Comparison of ENCODE assay signal across 9 mouse cellular contexts in the genomic region with DNA sequence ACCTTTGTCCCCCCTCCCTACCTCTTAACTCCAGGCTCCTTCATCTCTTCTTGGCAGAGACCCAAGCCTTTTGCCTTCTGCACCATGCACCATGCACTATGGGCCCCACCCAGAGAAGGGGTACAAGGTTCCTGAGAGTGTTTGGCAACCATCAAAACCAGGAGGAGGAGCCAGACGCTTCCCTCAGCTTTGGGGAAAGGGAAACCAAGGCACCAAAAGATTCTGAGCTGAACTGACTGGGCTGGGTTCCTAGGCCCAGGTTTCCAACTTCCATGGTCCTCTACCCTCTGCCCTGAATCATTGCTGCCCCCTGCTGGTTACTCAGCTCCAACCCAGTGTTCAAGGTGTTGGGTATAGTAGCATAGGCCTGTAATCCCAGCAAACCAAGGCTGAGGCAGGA. TPM values are rescaled to one million over a fixed set of nuclear protein-coding genes. Genes with fewer than 3 reads are reported as not detected.
DNase-seq lines count a peak whose midpoint lies in the region; ATAC-seq lines count a peak whose summit lies in the region.
"Had no signal": no experiment of that assay in that cellular context is flagged by ENCODE, and none has a peak within 500 bp of the region (broad histone marks: within the 10 kb centered on the region; RNA-seq: fewer than 3 reads in every experiment).

No protein-coding gene starts in this region.

- H3K36me3 ChIP-seq in hindbrain, embryonic 12.5 days, result peaks cover 22% of the 10 kb centered on the region

- no peaks in the 10 kb centered on the region for H3K9me3 ChIP-seq in hindbrain, embryonic 12.5 days (replicated peaks)
- H3K9me3 ChIP-seq: megakaryocyte, embryonic 14.5 days had no signal

- H3K4me3 ChIP-seq in hindbrain, embryonic 12.5 days, result no peak overlapping the region
- H3K4me3 ChIP-seq: megakaryocyte, embryonic 14.5 days had no signal

- peak; percentile 52 for DNase-seq in layer of hippocampus, adult 11-12 months (ENCODE audit: low spot score)
- no peak for DNase-seq in layer of hippocampus, adult 9-10 months (ENCODE audit: low spot score)
- peak; percentile 81 for DNase-seq in ES-CJ7 (ENCODE audit: low read depth, low spot score)
- peak; percentile 77 for DNase-seq in adrenal gland, postnatal 25 days
- DNase-seq in heart, adult 8-10 months (ENCODE audit: low spot score), result peak; percentile 78
- DNase-seq in liver, result peak; percentile 85

- ATAC-seq in neutrophil, adult 5-6 weeks (ENCODE audit: extremely low read depth, insufficient number of reproducible peaks, low FRiP score, poor library complexity, severe bottlenecking), result peak; percentile 72
- no peak for ATAC-seq in hindbrain, embryonic 12.5 days (ENCODE audit: low FRiP score)

- WGBS in hindbrain, embryonic 12.5 days, result 53% methylated on average over 1 of the region's 1 CpGs

- no peak overlapping the region for H3K4me2 ChIP-seq in hindbrain, embryonic 12.5 days (replicated peaks)

- no peaks in the 10 kb centered on the region for H3K27me3 ChIP-seq in hindbrain, embryonic 12.5 days

- no peak overlapping the region for H3K27ac ChIP-seq in hindbrain, embryonic 12.5 days

- H3K4me1 ChIP-seq in hindbrain, embryonic 12.5 days, result no peaks in the 10 kb centered on the region

- H3K9ac ChIP-seq in hindbrain, embryonic 12.5 days, result no peak overlapping the region

RNA-seq across cellular contexts. Expression of a gene that starts 4.3 kb away (rescaled TPM):
- 8.8 and 9.4 TPM in 2 replicates for total RNA-seq in adrenal gland, postnatal 25 days (2021)
- total RNA-seq in heart, adult 8-10 months (2022), result 1 to 10 TPM; 5.1 to 8.7 (median 8.0) TPM
- total RNA-seq in neutrophil, adult 5-6 weeks (2017), result 1.2 and 3.0 TPM in 2 replicates
- polyA plus RNA-seq in hindbrain, embryonic 12.5 days (2016; fragmentation: Nextera tagmentation; extraction: Ambion mirVana), result 0.25 and 0.28 TPM in 2 replicates

RNA-seq across cellular contexts. Expression of a gene that starts 16.1 kb away (rescaled TPM):
- total RNA-seq in adrenal gland, postnatal 25 days (2021), result 66.7 and 90.3 TPM in 2 replicates
- total RNA-seq in heart, adult 8-10 months (2022), result 10 to 100 TPM; 28.8 to 35.8 (median 34.9) TPM
- total RNA-seq in neutrophil, adult 5-6 weeks (2017), result 76.2 TPM in 2 replicates
- polyA plus RNA-seq in hindbrain, embryonic 12.5 days (2016; fragmentation: Nextera tagmentation; extraction: Ambion mirVana), result 43.3 and 44.7 TPM in 2 replicates

RNA-seq across cellular contexts. Expression of a gene that starts 17.1 kb away (rescaled TPM):
- total RNA-seq in adrenal gland, postnatal 25 days (2021), result 74.8 and 85.9 TPM in 2 replicates
- 10 to 100 TPM; 65.8 to 76.4 (median 71.6) TPM for total RNA-seq in heart, adult 8-10 months (2022)
- 30.1 and 31.9 TPM in 2 replicates for total RNA-seq in neutrophil, adult 5-6 weeks (2017)
- polyA plus RNA-seq in hindbrain, embryonic 12.5 days (2016; fragmentation: Nextera tagmentation; extraction: Ambion mirVana), result 101 and 103 TPM in 2 replicates

RNA-seq across cellular contexts. Expression of a gene that starts 17.6 kb away (rescaled TPM):
- 150 and 200 TPM in 2 replicates for total RNA-seq in adrenal gland, postnatal 25 days (2021)
- total RNA-seq in heart, adult 8-10 months (2022), result 100 to 1,000 TPM; 192 to 210 (median 197) TPM
- total RNA-seq in neutrophil, adult 5-6 weeks (2017), result 95.6 and 118 TPM in 2 replicates
- polyA plus RNA-seq in hindbrain, embryonic 12.5 days (2016; fragmentation: Nextera tagmentation; extraction: Ambion mirVana), result 294 and 324 TPM in 2 replicates

RNA-seq across cellular contexts. Expression of a gene that starts 55.5 kb away (rescaled TPM):
- total RNA-seq in adrenal gland, postnatal 25 days (2021), result 7.4 and 11.0 TPM in 2 replicates
- total RNA-seq in heart, adult 8-10 months (2022), result not detected
- not detected in 2 replicates for total RNA-seq in neutrophil, adult 5-6 weeks (2017)
- 1.4 and 2.1 TPM in 2 replicates for polyA plus RNA-seq in hindbrain, embryonic 12.5 days (2016; fragmentation: Nextera tagmentation; extraction: Ambion mirVana)
